Mouse (Mus musculus) hindbrain, postnatal 0 days (tissue): Measurements from ENCODE around the gene Naif1. TPM values are rescaled to one million over a fixed set of nuclear protein-coding genes. Genes with fewer than 3 reads are reported as not detected.

ENCODE experiments used
- ATAC-seq: fragments of 200-750 bp; cut with Nextera tagmentation; 2 replicates; pipeline ENCODE4 v1.8.0; 2017; ENCODE audit warnings: mild to moderate bottlenecking, moderate TSS enrichment, moderate library complexity
- DNase-seq: peaks from one replicate; pipeline ENCODE4 v3.0.0-alpha.2; 2015; ENCODE audit warnings: low spot score
- H3K27ac ChIP-seq: fragments of 300-500 bp; sonication (generic); 2 replicates; pipeline ENCODE4 v1.5.1; 2014; ENCODE audit warnings: mild to moderate bottlenecking
- H3K27me3 ChIP-seq: fragments of 300-500 bp; sonication (generic); 2 replicates; pipeline ENCODE4 v1.6.1; 2014; ENCODE audit warnings: low read length, mixed read lengths; ENCODE audit not compliant: insufficient read depth
- H3K36me3 ChIP-seq: fragments of 300-500 bp; sonication (generic); 2 replicates; pipeline ENCODE4 v1.6.1; 2014; ENCODE audit warnings: low read length, mixed read lengths; ENCODE audit not compliant: insufficient read depth
- H3K4me1 ChIP-seq: fragments of 300-500 bp; sonication (generic); 2 replicates; pipeline ENCODE4 v1.6.1; 2014; ENCODE audit warnings: antibody characterized with exemption, low read length, mixed read lengths; ENCODE audit not compliant: insufficient read depth
- H3K4me2 ChIP-seq: fragments of 300-500 bp; sonication (generic); 2 replicates; pipeline ENCODE4 v1.6.1; 2014; ENCODE audit warnings: low read depth, mild to moderate bottlenecking, low read length, moderate library complexity, mixed read lengths
- H3K4me3 ChIP-seq: fragments of 300-500 bp; sonication (generic); 2 replicates; pipeline ENCODE4 v1.5.1; 2014; ENCODE audit warnings: low read length
- H3K9ac ChIP-seq: fragments of 300-500 bp; sonication (generic); replicated peaks from 2 replicates; pipeline ENCODE4 v1.6.1; 2014; ENCODE audit warnings: mild to moderate bottlenecking, low read length, moderate library complexity, mixed read lengths
- H3K9me3 ChIP-seq: fragments of 300-500 bp; sonication (generic); 2 replicates; pipeline ENCODE4 v1.6.1; 2016; ENCODE audit warnings: low read length, mixed read lengths
- CTCF ChIP-seq: IDR thresholded peaks from 2 replicates; pipeline ENCODE4 v1.5.1; 2016; ENCODE audit warnings: antibody characterized with exemption, control low read depth, low read depth
- WGBS: fragments of 180-500 bp; shearing (Covaris S2); extraction: QIAGEN DNeasy Blood & Tissue Kit; methylation state at CpG from one replicate; pipeline ENCODE4 v1.1.7; 2014; 5-methylcytosine and 5-hydroxymethylcytosine counted together
- polyA plus RNA-seq: library from polyadenylated mRNA; unstranded; fragments of >200 nt; fragmentation: Nextera tagmentation; extraction: Ambion mirVana; gene quantifications from 2 replicates; pipeline ENCODE4 v1.2.1, GENCODE M21; 2015
- total RNA-seq: library from RNA; depleted of rRNA; stranded (reverse); fragments of >200 nt; gene quantifications from 2 replicates; pipeline ENCODE4 v1.2.3, GENCODE M21; 2014

Naif1 gene
- total and polyA plus RNA-seq, 2 experiments from 2014 or later = 3.0 to 3.7 TPM

DNA sequence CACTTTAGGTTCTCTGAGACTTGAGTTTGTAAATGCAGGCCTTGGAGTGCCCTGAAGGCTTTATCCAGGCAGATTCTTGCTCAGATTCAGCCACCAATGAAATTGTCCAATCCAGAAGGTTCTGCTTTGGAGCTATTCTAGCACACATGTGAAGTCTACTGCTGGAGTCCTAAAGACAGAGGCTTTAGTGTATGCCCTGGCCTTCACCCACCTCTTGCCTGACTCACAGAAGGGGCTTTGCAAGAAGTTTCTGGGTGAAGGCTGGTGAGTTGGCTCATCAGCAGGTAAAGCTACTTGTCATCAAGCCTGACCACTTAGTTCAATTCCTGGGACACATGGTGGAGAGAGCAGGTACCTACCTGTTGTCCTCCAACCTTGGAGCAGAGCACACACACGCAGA is 24.1 kb upstream of the Naif1 start:
- 94% methylated on average over 1 of the region's 1 CpGs for WGBS
- no peak overlapping the region for H3K4me2 ChIP-seq
- no peaks in the 10 kb centered on the region for H3K27me3 ChIP-seq
- ATAC-seq = no peak
- H3K9me3 ChIP-seq = no peaks in the 10 kb centered on the region
- no peak for TF ChIP-seq CTCF
- no peak overlapping the region for H3K4me3 ChIP-seq
- peaks cover 37% of the 10 kb centered on the region for H3K4me1 ChIP-seq
- H3K9ac ChIP-seq = no peak overlapping the region
- peaks cover 4% of the 10 kb centered on the region; the same call in 1 of the 2 replicates for H3K36me3 ChIP-seq
- DNase-seq = no peak
- no peak overlapping the region for H3K27ac ChIP-seq

- Histone ChIP-seq H3K4me2 (peak overlapping the region; percentile 86), H3K4me3 (peak overlapping the region; percentile 50), H3K27ac (peak overlapping the region; percentile 86; the same call in 1 of the 2 replicates), H3K9ac (peak overlapping the region; percentile 7; the same call in 1 of the 2 replicates), H3K27me3 (no peaks in the 10 kb centered on the region), H3K4me1 (peaks cover 37% of the 10 kb centered on the region), H3K9me3 (no peaks in the 10 kb centered on the region), H3K36me3 (no peaks in the 10 kb centered on the region)
- TF ChIP-seq CTCF = peak; percentile 13; the same call in 1 of the 2 replicates
- no peak for DNase-seq
- no peak for ATAC-seq
- WGBS = 69% methylated on average over 5 of the region's 5 CpGs
Observed at GRCm38 (mm10) chr2:32427720-32428119, 22.5 kb upstream of the Naif1 start.

DNA sequence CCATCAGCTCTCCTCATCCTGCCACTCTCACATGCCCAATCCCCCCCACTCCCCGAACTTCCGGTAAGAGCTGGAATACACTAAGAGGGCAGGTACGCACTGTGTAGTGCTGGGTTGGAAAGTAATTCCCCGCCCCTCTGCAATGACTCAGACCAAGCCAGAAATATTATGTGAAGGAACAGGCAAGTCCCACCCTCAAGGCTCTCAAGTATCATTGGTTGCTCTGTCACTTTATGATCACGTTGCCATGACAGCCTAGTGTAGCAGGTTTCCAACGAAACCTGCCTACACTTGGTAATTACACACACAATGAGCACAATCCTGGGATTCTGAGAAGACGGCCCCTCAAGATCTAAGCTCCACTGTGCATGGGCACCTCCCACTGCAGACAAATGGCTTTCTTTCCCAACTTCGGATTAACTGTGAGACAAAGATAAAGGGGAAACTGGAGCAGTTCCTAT is 22.0 kb upstream of the Naif1 start:
- Histone ChIP-seq H3K9me3 (no peaks in the 10 kb centered on the region), H3K9ac (peak overlapping the region; percentile 46), H3K27me3 (no peaks in the 10 kb centered on the region), H3K4me1 (peaks cover 33% of the 10 kb centered on the region), H3K4me2 (peak overlapping the region; percentile 86), H3K36me3 (no peaks in the 10 kb centered on the region), H3K27ac (peak overlapping the region; percentile 86), H3K4me3 (peak overlapping the region; percentile 50)
- ATAC-seq (peak; percentile 77), DNase-seq (peak; percentile 80)
- 34% methylated on average over 8 of the region's 8 CpGs for WGBS
- TF ChIP-seq CTCF = no peak

DNA sequence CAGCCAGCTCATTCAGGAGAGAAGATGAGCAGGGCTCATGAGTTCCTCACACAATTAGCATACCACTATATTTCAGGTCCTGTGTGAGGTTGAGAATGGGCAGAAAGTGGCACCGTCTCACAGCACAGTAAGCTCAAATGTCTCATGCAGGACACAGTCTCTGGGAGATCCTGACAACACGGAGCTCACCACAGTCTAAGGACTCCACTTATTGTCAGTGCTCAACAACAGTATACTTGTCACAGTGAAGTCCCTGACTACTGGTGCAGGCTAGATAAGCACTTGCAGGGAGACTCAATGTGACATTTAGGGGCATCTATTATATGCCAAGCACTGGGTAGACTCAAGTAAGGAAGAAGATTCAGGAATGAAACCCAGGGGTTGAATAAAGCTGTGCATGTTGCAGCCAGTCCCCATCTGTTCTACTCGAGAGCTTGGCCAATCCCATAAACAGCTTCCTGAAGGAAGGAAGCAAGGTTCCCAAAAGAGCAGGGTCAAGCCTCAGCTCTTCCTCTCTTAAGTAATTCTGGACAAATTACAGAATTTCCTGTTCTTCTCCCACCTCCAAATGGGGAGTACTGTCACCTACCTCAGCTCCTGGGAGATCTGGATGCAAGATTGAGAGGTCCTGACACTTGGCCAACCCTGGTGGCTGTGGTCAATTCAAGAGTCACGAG is 20.9 kb upstream of the Naif1 start:
- H3K4me3 ChIP-seq = peak overlapping the region; percentile 50
- H3K36me3 ChIP-seq = no peaks in the 10 kb centered on the region
- TF ChIP-seq CTCF = no peak
- peak overlapping the region; percentile 46 for H3K9ac ChIP-seq
- H3K4me2 ChIP-seq = peak overlapping the region; percentile 86
- no peak for ATAC-seq
- DNase-seq = no peak
- H3K27me3 ChIP-seq = no peaks in the 10 kb centered on the region
- H3K4me1 ChIP-seq = peaks cover 25% of the 10 kb centered on the region
- peak overlapping the region; percentile 86 for H3K27ac ChIP-seq
- H3K9me3 ChIP-seq = no peaks in the 10 kb centered on the region
- 55% methylated on average over 4 of the region's 4 CpGs for WGBS

GRCm38 (mm10) chr2:32430701-32431676 is 19.3 kb upstream of the Naif1 start:
- peak; percentile 15; the same call in 1 of the 2 replicates for TF ChIP-seq CTCF
- 3% methylated on average over 18 of the region's 18 CpGs for WGBS
- peak overlapping the region; percentile 50 for H3K4me3 ChIP-seq
- H3K36me3 ChIP-seq = no peaks in the 10 kb centered on the region
- H3K9me3 ChIP-seq = no peaks in the 10 kb centered on the region
- H3K9ac ChIP-seq = peak overlapping the region; percentile 64
- H3K4me1 ChIP-seq = peaks cover 20% of the 10 kb centered on the region
- no peaks in the 10 kb centered on the region for H3K27me3 ChIP-seq
- DNase-seq = peak; percentile 97
- peak overlapping the region; percentile 86 for H3K4me2 ChIP-seq
- peak overlapping the region; percentile 86 for H3K27ac ChIP-seq
- ATAC-seq = peak; percentile 96

DNA sequence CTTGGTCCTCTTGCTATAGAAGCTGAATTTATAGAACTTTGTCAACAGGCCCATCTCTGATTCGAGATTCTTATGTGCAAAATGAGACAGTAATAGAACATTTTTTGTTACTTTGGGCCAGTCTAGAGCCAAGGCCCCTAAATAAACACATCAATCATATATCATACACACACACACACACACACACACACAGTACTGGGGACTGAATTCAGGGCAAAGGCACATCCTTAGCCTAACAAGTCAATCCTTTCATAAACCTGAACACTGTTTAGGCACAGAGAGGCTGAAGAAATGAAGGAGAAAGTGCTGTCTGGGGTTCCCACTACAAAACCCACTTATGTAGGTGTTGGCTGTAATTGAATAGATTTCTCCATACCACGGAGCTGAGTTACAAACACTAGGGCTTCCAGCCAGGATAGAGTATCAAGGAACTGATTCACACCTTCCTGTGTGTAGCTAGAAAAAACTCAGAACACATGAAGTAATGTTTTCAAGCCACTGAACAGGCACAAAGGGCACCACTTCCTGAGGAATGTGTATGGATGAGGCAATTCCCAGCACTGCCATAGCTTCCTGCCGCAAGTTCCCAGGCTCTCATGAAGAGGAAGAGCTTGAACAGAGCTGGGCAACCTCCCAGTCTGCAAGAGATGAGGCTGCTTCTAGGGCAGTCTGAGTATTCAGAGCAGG is 13.4 kb upstream of the Naif1 start:
- WGBS = 43% methylated on average over 3 of the region's 3 CpGs
- no peak for TF ChIP-seq CTCF
- ATAC-seq (peak; percentile 80), DNase-seq (peak; percentile 42)
- no peak overlapping the region for H3K9ac ChIP-seq
- no peaks in the 10 kb centered on the region for H3K36me3 ChIP-seq
- H3K9me3 ChIP-seq = no peaks in the 10 kb centered on the region
- peaks cover 5% of the 10 kb centered on the region; the same call in 1 of the 2 replicates for H3K4me1 ChIP-seq
- no peak overlapping the region for H3K4me3 ChIP-seq
- peak overlapping the region; percentile 71 for H3K27ac ChIP-seq
- H3K27me3 ChIP-seq = no peaks in the 10 kb centered on the region
- no peak overlapping the region for H3K4me2 ChIP-seq
